Mouse (Mus musculus) liver, adult 2 months (tissue): Measurements from ENCODE around the gene A2ml1.
A peak's percentile ranks its signal among the peaks of the same experiment; 100 is the strongest.
"Not testable (repeated sequence)": the region's sequence is repeated elsewhere in the genome, so short reads cannot be mapped to it uniquely, and the experiment has no call there.

ENCODE experiments used
- CTCF ChIP-seq: fragments of 200-500 bp; IDR thresholded peaks from 2 replicates; pipeline ENCODE4 v1.5.1; 2011; ENCODE audit warnings: low read depth, low read length, control low read depth
- POLR2A ChIP-seq: fragments of 200-500 bp; IDR thresholded peaks from 2 replicates; pipeline ENCODE4 v1.6.1; 2011; ENCODE audit warnings: low read length, control low read depth; ENCODE audit not compliant: insufficient read depth; ENCODE audit errors: extremely low read depth

GRCm38 (mm10) chr6:128629771-128630739 is 48.6 kb upstream of the A2ml1 start:
- TF ChIP-seq CTCF, result peak; percentile 57
- not testable (repeated sequence) for TF ChIP-seq POLR2A
